Comparison of ENCODE assay signal across 8 mouse cellular contexts in genomic region chr2:93645626-93646320, GRCm38 (mm10). TPM values are rescaled to one million over a fixed set of nuclear protein-coding genes. Genes with fewer than 3 reads are reported as not detected.
DNase-seq lines count a peak whose midpoint lies in the region; ATAC-seq lines count a peak whose summit lies in the region.

No protein-coding gene starts in this region.

- DNase-seq in kidney, adult 18-20 months, result peak; percentile 13
- DNase-seq in kidney, adult 11 months, result no peak
- DNase-seq in kidney, postnatal 10 days, result peak; percentile 39
- peak; percentile 43 to 49 for DNase-seq in lung, postnatal 4 days
- DNase-seq in urinary bladder, postnatal 10 days (ENCODE audit: low spot score), result no peak
- no peak for DNase-seq in right cerebral cortex, postnatal 36 days (ENCODE audit: low spot score in 2 of 2)
- no peak for DNase-seq in urinary bladder, adult 2 months (ENCODE audit: low spot score)

- ATAC-seq in granulocyte monocyte progenitor cell, adult 5-6 weeks (replicated peaks; ENCODE audit: poor library complexity, severe bottlenecking), result peak; percentile 49

RNA-seq across cellular contexts. Expression of gene Alx4, which starts 3.6 kb away (rescaled TPM):
- not detected in 2 replicates for total RNA-seq in granulocyte monocyte progenitor cell, adult 5-6 weeks (2014; fragmentation: Nextera tagmentation)
- not detected in 2 replicates for total RNA-seq in granulocyte monocyte progenitor cell, adult 5-6 weeks (2017)
- polyA plus RNA-seq in urinary bladder, adult 2 months (2012; rRNA removed), result 0.19 and 0.34 TPM in 2 replicates

Comparison
In these comparisons a context has a peak if more than half of its experiments do, and no peak if none do; other contexts are left out.
1. DNase-seq: peak in kidney, adult 18-20 months (single experiment), kidney, postnatal 10 days (single experiment) and lung, postnatal 4 days (2 of 2); none in kidney, adult 11 months (single experiment), urinary bladder, postnatal 10 days (single experiment), right cerebral cortex, postnatal 36 days (0 of 2) and urinary bladder, adult 2 months (single experiment).